Mouse (Mus musculus): Measurements from ENCODE around the gene Emilin2.
A peak's percentile ranks its signal among the peaks of the same experiment; 100 is the strongest.

Emilin2 gene

DNA sequence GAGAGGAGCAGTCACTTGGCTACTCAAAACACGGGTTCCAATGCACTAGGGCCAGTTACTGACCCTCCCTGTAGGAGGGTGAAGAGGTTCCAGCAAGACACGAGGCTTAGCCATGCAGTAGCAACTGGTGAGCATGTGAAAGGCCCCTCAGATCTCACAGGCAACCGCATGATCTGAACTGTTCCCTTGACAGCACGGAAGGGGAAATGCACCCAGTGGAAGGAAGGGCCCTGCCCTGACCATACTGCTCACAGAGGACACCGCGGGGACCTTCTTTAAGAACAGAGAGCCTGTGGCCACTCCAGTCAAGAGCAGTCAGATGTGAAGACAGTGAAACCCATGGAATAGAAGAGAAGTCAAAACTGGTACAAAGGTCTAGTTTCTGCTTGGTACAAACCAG, 48.6 kb downstream of the Emilin2 start:
- DNase-seq: no peak

DNA sequence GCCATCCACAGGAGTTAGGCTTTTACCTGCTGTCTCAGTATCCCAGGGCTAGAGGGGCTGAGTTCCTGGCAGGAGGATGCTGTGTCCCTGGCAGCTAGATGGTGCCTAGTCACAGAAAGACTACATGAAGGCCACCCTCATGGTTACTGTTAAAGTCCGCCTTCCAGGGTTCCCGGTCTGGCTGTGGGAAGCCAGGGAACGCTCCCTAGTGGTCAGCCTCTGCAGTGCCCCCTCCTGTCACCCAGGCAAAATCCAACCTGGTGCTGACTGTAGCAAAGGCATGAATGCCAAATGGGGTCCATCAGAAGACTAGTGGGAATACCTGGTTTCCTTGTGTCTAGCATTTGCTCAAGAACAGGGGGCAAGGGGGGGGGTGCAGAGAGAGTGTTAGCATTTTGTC, 51.1 kb downstream of the Emilin2 start:
- no peak for DNase-seq

- no peak for DNase-seq
Observed at GRCm38 (mm10) chr17:71259727-71260126, 52.1 kb downstream of the Emilin2 start.

- peak; percentile 16 to 28 for DNase-seq
Observed at GRCm38 (mm10) chr17:71256806-71257536, 54.8 kb downstream of the Emilin2 start.

DNA sequence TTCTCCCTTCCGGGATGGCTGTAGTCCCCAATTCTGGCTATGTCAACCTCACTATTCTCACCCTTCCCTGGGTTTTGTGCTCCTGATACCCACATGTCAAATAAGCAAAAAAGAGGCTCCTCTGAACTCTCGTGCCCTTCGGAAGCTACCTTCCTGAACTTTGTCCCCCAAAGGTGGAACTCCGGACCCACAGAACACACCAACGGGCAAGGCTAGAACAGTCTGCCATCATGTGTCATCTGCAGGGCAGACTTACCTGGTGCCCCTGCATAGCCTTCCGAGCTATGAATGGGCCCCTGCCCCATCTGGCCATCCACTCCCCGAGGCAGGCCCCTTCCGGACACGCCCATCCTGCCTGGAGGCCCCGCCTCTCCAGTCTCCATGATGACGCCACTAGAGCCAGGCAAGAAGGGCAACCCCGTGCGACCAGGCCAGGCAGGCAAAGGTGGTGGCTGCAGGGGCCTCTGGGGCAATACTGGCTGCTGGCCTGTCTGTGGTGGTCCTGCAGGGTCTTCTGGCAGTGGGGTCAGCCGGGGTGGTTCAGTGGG, 55.6 kb downstream of the Emilin2 start:
- no peak for DNase-seq

- DNase-seq: no peak
Observed at GRCm38 (mm10) chr17:71254736-71255135, 57.0 kb downstream of the Emilin2 start.

GRCm38 (mm10) chr17:71254106-71254505, 57.7 kb downstream of the Emilin2 start:
- DNase-seq: no peak

DNA sequence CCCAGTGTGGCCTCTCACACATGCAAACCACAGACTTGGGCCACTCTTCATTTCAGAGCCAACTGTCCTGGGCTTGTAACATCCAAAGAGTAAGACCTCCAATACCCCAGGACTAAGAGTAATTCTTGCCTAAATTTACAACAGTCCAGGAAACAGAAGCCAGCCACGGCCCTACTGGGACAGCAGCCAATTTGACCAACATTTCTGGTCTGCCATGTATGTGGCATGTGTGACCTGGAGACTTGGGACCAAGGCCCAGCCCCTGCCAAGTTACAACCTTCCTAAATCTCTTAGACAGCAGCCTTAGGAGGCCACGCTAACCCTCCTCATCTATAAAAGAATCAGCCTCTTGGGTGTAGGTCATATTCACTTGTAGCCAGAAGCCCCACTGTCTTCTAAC, 58.4 kb downstream of the Emilin2 start:
- DNase-seq: no peak

DNA sequence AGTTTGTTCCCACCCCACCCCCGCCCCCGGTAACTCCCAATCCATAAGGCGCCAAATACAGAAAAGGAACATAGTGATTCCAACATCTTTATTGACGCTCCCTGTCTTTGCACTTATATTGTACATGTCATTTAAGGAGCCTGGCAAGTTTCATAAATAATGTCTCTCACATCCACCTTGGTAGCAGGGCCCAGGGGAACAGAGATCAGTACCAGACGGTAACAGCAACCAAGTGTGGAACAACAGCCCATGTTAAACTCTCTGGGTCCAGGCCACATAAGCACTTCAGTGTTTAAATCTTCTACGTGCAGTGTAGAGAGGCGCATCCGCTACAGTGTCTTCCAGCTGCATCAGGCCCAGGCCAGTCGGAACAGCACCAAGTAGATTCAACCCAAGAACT, 59.7 kb downstream of the Emilin2 start:
- DNase-seq: no peak

GRCm38 (mm10) chr17:71251601-71252001, 60.2 kb downstream of the Emilin2 start:
- DNase-seq: no peak

DNA sequence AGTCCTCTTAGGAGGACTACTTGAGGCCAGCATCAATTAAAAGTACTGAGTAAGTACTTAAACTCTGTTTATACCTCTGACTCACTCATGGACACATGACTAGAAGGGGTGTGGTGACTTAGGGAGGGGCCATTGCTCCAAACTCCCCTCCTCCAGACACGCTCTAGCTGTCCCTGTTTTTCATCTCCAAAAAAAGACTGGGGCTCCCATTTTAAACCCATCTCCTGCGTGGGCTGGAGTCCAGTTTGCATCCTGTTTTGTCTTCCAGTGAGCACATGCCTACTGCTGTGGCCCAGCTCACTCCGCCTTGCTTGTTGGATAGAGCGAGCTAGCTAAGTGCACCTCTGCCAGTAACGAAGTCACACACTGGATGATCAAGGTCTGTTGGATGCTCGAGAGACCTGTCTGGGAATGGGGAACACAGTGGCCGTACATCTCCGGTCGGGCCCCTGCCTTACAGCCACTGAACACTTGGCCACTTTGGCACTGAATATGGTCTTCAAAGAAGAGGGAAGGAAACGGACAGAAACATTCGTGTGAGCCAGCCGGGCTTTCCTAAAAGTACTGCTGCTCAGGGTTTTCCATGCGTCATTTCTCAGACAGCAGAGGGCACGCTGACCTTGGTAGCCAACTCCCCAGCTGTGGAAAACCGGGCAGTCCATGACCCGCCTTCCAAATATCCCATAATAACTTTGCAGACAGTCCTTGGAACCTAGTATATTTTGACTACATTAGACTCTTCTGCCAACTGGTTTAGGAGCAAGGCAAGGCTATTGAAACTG, 60.8 kb downstream of the Emilin2 start:
- no peak for DNase-seq

DNA sequence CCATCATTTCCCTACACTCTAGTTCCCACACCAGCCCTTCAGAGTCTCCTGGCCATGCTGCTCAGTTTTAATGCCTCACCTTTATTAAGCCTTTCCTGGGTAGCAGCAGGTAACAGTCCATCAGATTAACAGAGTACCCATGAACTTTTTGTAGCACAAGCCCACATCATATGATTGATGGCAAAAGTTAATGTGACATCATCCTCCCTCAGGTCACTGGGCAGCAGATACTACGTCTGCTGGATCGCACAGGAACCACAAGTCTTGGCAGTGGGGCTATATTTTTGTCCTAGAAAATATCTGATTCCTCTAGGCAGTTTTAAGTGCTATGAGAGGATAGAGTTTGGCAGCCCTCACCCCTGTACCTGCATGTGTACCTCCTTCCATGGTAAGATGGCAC, 61.7 kb downstream of the Emilin2 start:
- no peak for DNase-seq

GRCm38 (mm10) chr17:71248963-71249362, 62.8 kb downstream of the Emilin2 start:
- no peak for DNase-seq

DNA sequence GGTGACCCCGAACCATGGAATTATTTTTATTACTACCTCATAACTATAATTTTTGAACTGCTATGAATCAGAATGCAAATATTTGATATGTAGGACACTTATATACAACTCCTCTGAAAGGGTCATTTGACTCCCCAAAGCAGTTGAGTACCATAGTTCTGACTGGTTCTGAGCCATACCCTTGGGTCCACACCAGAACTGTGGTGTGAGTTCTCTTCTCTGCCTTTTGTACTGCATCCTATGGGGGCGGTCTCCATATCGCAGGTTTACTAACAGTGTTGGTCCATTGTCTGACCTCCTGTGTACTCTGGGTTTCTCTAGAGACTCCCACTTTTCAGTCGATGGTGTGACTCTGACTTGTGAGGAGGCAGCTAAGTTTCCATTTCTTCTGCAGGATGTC, 65.8 kb downstream of the Emilin2 start:
- no peak for DNase-seq

DNA sequence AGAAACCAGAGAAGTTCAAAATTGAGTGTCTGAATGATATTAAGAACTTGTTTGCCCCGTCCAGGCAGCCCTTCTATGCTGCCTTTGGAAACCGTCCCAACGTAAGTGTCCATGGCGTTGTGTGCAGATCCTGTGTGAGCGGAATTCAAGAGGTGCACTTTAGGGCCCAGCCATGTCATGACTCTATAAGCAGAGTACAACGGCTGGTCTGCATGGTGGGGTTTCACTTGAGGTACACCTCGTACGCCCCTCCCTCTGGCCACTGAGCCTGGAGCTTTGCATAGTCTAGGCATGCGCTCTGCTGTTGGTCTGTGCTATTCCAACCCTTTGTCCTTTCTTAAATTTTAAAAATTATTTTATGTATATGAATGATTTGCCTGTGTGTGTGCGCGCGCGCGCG, 66.6 kb downstream of the Emilin2 start:
- no peak for DNase-seq

- no peak for DNase-seq
Observed at GRCm38 (mm10) chr17:71242666-71243065, 69.1 kb downstream of the Emilin2 start.

GRCm38 (mm10) chr17:71240811-71241210, 71.0 kb downstream of the Emilin2 start:
- DNase-seq: no peak

DNA sequence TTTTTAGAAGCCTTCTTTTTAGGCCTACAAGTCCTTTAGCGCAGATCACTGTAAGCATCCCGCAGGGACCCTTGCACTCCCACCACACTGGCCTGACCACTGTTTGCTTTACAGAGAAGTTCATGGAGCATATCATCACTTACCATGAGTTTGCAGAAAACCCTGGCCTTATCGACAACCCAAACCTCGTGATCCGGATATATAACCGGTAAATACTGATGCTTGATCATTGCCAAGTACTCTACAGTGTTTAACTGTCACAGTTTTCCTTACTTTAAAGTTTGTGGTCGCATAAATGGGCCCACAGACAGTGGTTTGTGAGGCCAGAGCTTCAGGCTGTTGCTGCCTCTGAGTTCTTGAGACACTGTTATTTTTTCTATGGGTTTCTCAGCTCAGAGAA, 73.3 kb downstream of the Emilin2 start:
- DNase-seq: no peak

DNA sequence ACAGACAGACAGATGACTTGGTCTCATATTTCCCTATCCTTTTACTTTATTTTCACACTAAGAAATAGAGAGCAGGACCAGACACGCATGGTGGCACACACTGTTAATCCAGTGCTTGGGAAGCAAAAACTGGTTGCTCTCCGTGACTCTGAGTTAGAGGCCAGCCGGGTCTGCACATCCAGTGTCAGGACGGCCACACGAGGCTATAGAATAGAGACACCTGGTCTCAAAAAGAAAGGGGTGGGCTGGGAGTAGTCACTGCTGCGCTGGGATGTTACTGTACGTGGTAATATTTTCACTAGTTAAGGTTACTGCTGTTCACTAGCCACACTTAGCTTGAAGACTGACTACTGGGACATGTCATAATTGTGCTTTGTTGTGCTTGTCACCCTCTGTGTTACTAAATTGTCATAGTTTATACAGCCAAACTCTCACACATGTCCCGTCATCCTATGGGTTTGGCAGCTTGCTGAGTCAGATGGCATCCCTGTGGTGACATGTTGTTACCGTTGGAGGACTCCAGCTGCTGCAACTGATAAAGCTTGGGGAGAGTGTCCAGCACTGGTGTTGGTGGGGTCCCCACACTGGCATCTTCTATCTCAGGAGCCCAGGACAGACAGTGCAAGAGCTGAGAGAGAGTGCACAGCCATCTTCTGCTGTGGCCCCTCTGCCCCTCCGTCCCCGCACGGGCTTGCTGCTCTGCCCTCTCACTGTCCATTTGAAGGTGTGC, 76.4 kb downstream of the Emilin2 start:
- no peak for DNase-seq

GRCm38 (mm10) chr17:71234041-71234594, 77.7 kb downstream of the Emilin2 start:
- DNase-seq: no peak

GRCm38 (mm10) chr17:71233210-71233609, 78.6 kb downstream of the Emilin2 start:
- no peak for DNase-seq

GRCm38 (mm10) chr17:71231998-71232397, 79.8 kb downstream of the Emilin2 start:
- no peak for DNase-seq

DNA sequence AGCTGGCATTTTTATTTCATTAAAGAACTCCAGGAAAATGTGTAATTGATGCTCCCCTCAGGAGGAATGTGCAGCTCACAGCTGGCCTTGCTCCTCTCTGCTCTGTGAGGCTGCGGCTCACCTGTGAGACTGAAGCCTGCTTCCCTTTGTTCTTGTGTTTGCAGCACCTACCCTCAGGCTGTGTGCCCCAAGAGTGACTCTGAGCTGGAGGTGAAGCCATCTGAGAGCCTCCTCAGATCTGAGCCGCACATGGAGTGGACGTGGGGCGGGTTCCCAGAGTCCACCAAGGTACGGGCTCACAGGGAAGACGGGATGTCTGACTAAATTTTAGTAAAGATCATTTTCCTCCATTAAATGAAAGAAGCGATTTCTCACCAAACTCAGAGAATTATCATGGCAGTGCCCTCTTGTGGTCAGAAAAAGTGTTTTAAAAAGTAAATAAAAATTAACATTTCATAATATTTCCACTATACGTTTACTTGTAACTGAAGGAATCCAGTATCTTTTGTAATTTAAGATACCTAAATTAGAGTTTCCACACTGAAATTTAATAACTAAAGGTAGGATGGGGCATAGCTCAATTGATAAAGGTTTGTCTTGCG, 81.6 kb downstream of the Emilin2 start:
- DNase-seq: no peak
